Mouse (Mus musculus) midbrain, embryonic 13.5 days (tissue): ENCODE data around the gene Camkmt. TPM values are rescaled to one million over a fixed set of nuclear protein-coding genes. Genes with fewer than 3 reads are reported as not detected.

Source experiments
- ATAC-seq: fragments of 200-750 bp; cut with Nextera tagmentation; 2 replicates; pipeline ENCODE4 v1.8.0; 2017; ENCODE audit warnings: mild to moderate bottlenecking, moderate TSS enrichment, moderate library complexity
- H3K27ac ChIP-seq: fragments of 300-500 bp; sonication (generic); 2 replicates; pipeline ENCODE4 v1.5.1; 2015; ENCODE audit warnings: inconsistent platforms, mild to moderate bottlenecking, moderate library complexity
- H3K27me3 ChIP-seq: fragments of 300-500 bp; sonication (generic); 2 replicates; pipeline ENCODE4 v1.6.1; 2015; ENCODE audit warnings: mild to moderate bottlenecking, inconsistent platforms
- H3K36me3 ChIP-seq: fragments of 300-500 bp; sonication (generic); 2 replicates; pipeline ENCODE4 v1.6.1; 2015; ENCODE audit warnings: mild to moderate bottlenecking, inconsistent platforms
- H3K4me1 ChIP-seq: fragments of 300-500 bp; sonication (generic); replicated peaks from 2 replicates; pipeline ENCODE4 v1.6.1; 2015; ENCODE audit warnings: inconsistent platforms
- H3K4me2 ChIP-seq: fragments of 300-500 bp; sonication (generic); replicated peaks from 2 replicates; pipeline ENCODE4 v1.6.1; 2015; ENCODE audit warnings: moderate library complexity, mild to moderate bottlenecking, inconsistent platforms
- H3K4me3 ChIP-seq: fragments of 300-500 bp; sonication (generic); replicated peaks from 2 replicates; pipeline ENCODE4 v1.5.1; 2015; ENCODE audit warnings: mild to moderate bottlenecking, inconsistent platforms
- H3K9ac ChIP-seq: fragments of 300-500 bp; sonication (generic); replicated peaks from 2 replicates; pipeline ENCODE4 v1.6.1; 2015; ENCODE audit warnings: mild to moderate bottlenecking, inconsistent platforms
- H3K9me3 ChIP-seq: fragments of 300-500 bp; sonication (generic); 2 replicates; pipeline ENCODE4 v1.6.1; 2016; ENCODE audit warnings: mild to moderate bottlenecking, inconsistent platforms
- WGBS: fragments of 180-500 bp; shearing (Covaris S2); methylation state at CpG from one replicate; pipeline ENCODE4 v1.1.7; 2015; 5-methylcytosine and 5-hydroxymethylcytosine counted together
- polyA plus RNA-seq: library from polyadenylated mRNA; unstranded; fragments of >200 nt; fragmentation: Nextera tagmentation; extraction: Ambion mirVana; gene quantifications from 2 replicates; pipeline ENCODE4 v1.2.1, GENCODE M21; 2015

The Camkmt gene
- polyA plus RNA-seq, 1 experiment from 2014 or later, result 18.6 TPM

- WGBS, result 94% methylated on average over 6 of the region's 6 CpGs
- Histone ChIP-seq H3K27me3 (no peaks in the 10 kb centered on the region), H3K9ac (no peak overlapping the region), H3K27ac (no peak overlapping the region), H3K9me3 (no peaks in the 10 kb centered on the region), H3K4me2 (peak overlapping the region; percentile 79), H3K4me3 (peak overlapping the region; percentile 94; the same call in 1 of the 2 replicates), H3K4me1 (peaks cover 30% of the 10 kb centered on the region), H3K36me3 (no peaks in the 10 kb centered on the region)
- ATAC-seq, result no peak
These were observed 1.4 kb downstream of the Camkmt start for GRCm38 (mm10) chr17:85091762-85092161.

GRCm38 (mm10) chr17:85096396-85096795 is 6.0 kb downstream of the Camkmt start:
- H3K27me3 ChIP-seq, result no peaks in the 10 kb centered on the region
- H3K4me2 ChIP-seq, result no peak overlapping the region
- peaks cover 4% of the 10 kb centered on the region for H3K4me1 ChIP-seq
- H3K36me3 ChIP-seq, result peaks cover 32% of the 10 kb centered on the region
- no peak overlapping the region for H3K9ac ChIP-seq
- WGBS, result 90% methylated on average over 3 of the region's 3 CpGs
- no peak overlapping the region for H3K27ac ChIP-seq
- H3K4me3 ChIP-seq, result no peak overlapping the region
- H3K9me3 ChIP-seq, result peaks cover 10% of the 10 kb centered on the region; the same call in 1 of the 2 replicates
- ATAC-seq, result no peak

GRCm38 (mm10) chr17:85098677-85099323 is 8.4 kb downstream of the Camkmt start:
- Histone ChIP-seq H3K27ac (no peak overlapping the region), H3K9me3 (peaks cover 10% of the 10 kb centered on the region; the same call in 1 of the 2 replicates), H3K27me3 (no peaks in the 10 kb centered on the region), H3K9ac (no peak overlapping the region), H3K4me2 (no peak overlapping the region), H3K4me3 (no peak overlapping the region), H3K36me3 (peaks cover 32% of the 10 kb centered on the region), H3K4me1 (0 out of 2 replicates have a peak, but pooled peaks cover 2% of the 10 kb centered on the region)
- ATAC-seq, result no peak
- WGBS, result 92% methylated on average over 7 of the region's 7 CpGs

DNA sequence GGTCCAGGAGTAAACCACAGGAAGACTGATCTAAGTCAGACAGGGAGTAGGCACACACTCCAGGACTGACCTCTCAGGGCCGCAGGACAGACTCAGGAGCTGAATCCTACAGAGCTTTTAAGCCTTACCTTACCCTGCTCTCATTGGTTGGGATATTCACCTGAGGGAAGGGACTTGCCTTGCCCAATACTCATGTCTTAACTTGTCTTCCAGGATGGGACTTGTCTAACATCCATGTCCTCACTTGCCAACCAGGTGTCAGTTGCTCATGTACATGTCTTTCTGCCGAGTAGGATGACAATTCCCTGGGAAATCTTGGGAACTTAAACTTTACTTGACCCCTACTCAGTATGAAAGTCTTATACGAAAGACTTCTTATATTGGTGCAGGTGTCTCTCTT is 9.9 kb downstream of the Camkmt start:
- ATAC-seq, result no peak
- H3K4me3 ChIP-seq, result no peak overlapping the region
- peaks cover 32% of the 10 kb centered on the region for H3K36me3 ChIP-seq
- no peak overlapping the region for H3K9ac ChIP-seq
- no peaks in the 10 kb centered on the region for H3K27me3 ChIP-seq
- H3K4me1 ChIP-seq, result 0 out of 2 replicates have a peak, but pooled peaks cover 2% of the 10 kb centered on the region
- H3K27ac ChIP-seq, result no peak overlapping the region
- H3K4me2 ChIP-seq, result no peak overlapping the region
- peaks cover 10% of the 10 kb centered on the region; the same call in 1 of the 2 replicates for H3K9me3 ChIP-seq
- WGBS, result 92% methylated on average over 3 of the region's 3 CpGs

GRCm38 (mm10) chr17:85101751-85102150 is 11.4 kb downstream of the Camkmt start:
- Histone ChIP-seq H3K9ac (no peak overlapping the region), H3K36me3 (peaks cover 32% of the 10 kb centered on the region), H3K27me3 (no peaks in the 10 kb centered on the region), H3K4me2 (no peak overlapping the region), H3K9me3 (peaks cover 10% of the 10 kb centered on the region; the same call in 1 of the 2 replicates), H3K4me1 (0 out of 2 replicates have a peak, but pooled peaks cover 2% of the 10 kb centered on the region), H3K27ac (no peak overlapping the region), H3K4me3 (no peak overlapping the region)
- no peak for ATAC-seq
- 48% methylated on average over 7 of the region's 7 CpGs for WGBS

GRCm38 (mm10) chr17:85103310-85103709 is 13.0 kb downstream of the Camkmt start:
- peaks cover 18% of the 10 kb centered on the region for H3K36me3 ChIP-seq
- H3K4me3 ChIP-seq, result no peak overlapping the region
- H3K4me2 ChIP-seq, result no peak overlapping the region
- no peak overlapping the region for H3K27ac ChIP-seq
- H3K9me3 ChIP-seq, result peaks cover 7% of the 10 kb centered on the region; the same call in 1 of the 2 replicates
- H3K27me3 ChIP-seq, result no peaks in the 10 kb centered on the region
- WGBS, result 74% methylated on average over 2 of the region's 2 CpGs
- ATAC-seq, result no peak
- H3K4me1 ChIP-seq, result 0 out of 2 replicates have a peak, but pooled peaks cover 2% of the 10 kb centered on the region
- H3K9ac ChIP-seq, result no peak overlapping the region

- no peaks in the 10 kb centered on the region for H3K4me1 ChIP-seq
- H3K27ac ChIP-seq, result no peak overlapping the region
- no peaks in the 10 kb centered on the region for H3K9me3 ChIP-seq
- no peak for ATAC-seq
- H3K36me3 ChIP-seq, result no peaks in the 10 kb centered on the region; the same call in 1 of the 2 replicates
- H3K4me2 ChIP-seq, result no peak overlapping the region
- WGBS, result 100% methylated on average over 1 of the region's 1 CpGs
- H3K4me3 ChIP-seq, result no peak overlapping the region
- no peaks in the 10 kb centered on the region for H3K27me3 ChIP-seq
- H3K9ac ChIP-seq, result no peak overlapping the region
These were observed 20.3 kb downstream of the Camkmt start for GRCm38 (mm10) chr17:85110640-85111039.

DNA sequence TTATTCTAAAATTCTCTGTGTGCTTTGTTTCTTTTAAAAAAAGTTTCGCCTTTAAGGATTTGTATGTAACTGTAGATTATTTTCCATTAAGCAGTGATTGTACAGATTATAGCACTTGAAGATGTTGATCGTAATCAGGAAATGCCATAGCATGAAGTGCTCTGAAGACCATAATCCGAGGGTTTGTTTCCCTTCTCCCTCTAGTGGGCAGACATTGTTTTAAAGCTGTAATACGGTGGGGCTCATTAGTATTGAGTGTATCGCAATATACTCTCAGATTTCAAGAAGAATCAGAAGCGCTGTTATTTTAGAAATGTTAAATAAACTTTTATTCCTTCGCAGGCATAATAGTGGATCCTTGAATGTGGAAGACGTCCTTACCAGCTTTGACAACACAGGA is 23.1 kb downstream of the Camkmt start:
- no peak overlapping the region for H3K4me3 ChIP-seq
- H3K9ac ChIP-seq, result no peak overlapping the region
- no peak overlapping the region for H3K27ac ChIP-seq
- H3K4me2 ChIP-seq, result no peak overlapping the region
- no peaks in the 10 kb centered on the region for H3K27me3 ChIP-seq
- no peak for ATAC-seq
- no peaks in the 10 kb centered on the region; the same call in 1 of the 2 replicates for H3K4me1 ChIP-seq
- no peaks in the 10 kb centered on the region; the same call in 1 of the 2 replicates for H3K36me3 ChIP-seq
- WGBS, result 85% methylated on average over 8 of the region's 8 CpGs
- H3K9me3 ChIP-seq, result no peaks in the 10 kb centered on the region

GRCm38 (mm10) chr17:85116643-85117042 is 26.3 kb downstream of the Camkmt start:
- no peak for ATAC-seq
- WGBS, result 27% methylated on average over 4 of the region's 4 CpGs
- Histone ChIP-seq H3K27ac (no peak overlapping the region), H3K9ac (no peak overlapping the region), H3K9me3 (no peaks in the 10 kb centered on the region), H3K27me3 (no peaks in the 10 kb centered on the region), H3K4me3 (no peak overlapping the region), H3K4me1 (no peaks in the 10 kb centered on the region; the same call in 1 of the 2 replicates), H3K4me2 (no peak overlapping the region), H3K36me3 (no peaks in the 10 kb centered on the region)

DNA sequence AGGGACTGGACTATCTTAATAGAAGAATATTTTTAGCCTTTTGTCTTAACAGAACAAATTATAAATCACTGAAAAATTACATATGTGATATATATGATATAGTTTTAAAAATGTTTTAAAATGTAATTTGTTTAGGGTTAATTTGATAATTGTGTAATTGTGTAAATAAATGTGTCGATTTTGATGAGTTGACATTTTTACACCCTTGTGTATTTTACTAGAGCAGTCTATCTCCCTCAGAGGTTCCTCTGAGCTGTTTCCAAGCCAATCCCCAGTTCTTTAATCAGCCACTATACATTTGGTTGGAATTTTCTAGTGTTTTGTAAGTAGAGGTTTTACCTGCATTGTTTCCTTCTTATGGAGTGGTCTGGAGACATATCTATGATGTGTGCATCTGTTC is 48.0 kb downstream of the Camkmt start:
- Histone ChIP-seq H3K9ac (no peak overlapping the region), H3K9me3 (no peaks in the 10 kb centered on the region), H3K36me3 (no peaks in the 10 kb centered on the region), H3K4me2 (no peak overlapping the region), H3K4me1 (peaks cover 5% of the 10 kb centered on the region; the same call in 1 of the 2 replicates), H3K27me3 (no peaks in the 10 kb centered on the region), H3K27ac (no peak overlapping the region), H3K4me3 (no peak overlapping the region)
- 91% methylated on average over 1 of the region's 1 CpGs for WGBS
- ATAC-seq, result no peak

- Histone ChIP-seq H3K36me3 (no peaks in the 10 kb centered on the region), H3K27me3 (no peaks in the 10 kb centered on the region), H3K4me2 (no peak overlapping the region), H3K9ac (no peak overlapping the region), H3K4me1 (peaks cover 5% of the 10 kb centered on the region; the same call in 1 of the 2 replicates), H3K4me3 (no peak overlapping the region), H3K9me3 (no peaks in the 10 kb centered on the region), H3K27ac (no peak overlapping the region)
- WGBS, result 74% methylated on average over 3 of the region's 3 CpGs
- no peak for ATAC-seq
These were observed 51.3 kb downstream of the Camkmt start for GRCm38 (mm10) chr17:85141621-85142020.

DNA sequence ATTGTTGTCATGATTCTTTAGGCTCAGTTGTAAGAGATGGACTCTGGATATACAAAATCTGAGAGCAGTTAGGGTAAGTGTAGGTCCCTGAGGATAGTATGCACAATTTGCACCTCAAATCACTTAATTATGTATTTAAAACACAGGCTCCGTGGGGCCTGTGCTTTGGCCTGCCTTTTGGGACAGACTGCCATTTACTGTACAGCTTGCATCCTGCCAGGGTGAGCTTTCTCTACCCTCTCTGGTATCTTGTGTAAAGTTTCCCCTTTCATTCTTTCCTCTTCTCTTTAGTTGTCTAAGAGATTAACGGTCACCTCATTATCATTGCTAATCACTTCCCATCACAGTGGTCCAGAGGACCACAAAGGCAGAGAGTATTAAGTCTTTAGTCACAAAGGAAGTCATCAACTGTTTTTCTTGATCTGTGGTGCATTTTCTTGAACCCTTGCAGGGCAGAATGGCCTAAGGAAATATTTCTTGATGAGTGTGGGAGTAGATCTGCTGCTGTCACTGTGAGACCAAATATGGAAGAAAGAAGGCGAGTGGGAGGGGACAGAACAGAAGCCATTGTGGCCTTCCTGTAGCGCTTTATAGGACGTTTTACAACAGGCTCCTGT is 52.3 kb downstream of the Camkmt start:
- no peaks in the 10 kb centered on the region for H3K9me3 ChIP-seq
- H3K4me3 ChIP-seq, result no peak overlapping the region
- no peak overlapping the region for H3K9ac ChIP-seq
- H3K4me2 ChIP-seq, result no peak overlapping the region
- no peak for ATAC-seq
- WGBS, result 10% methylated on average over 5 of the region's 5 CpGs
- H3K27me3 ChIP-seq, result no peaks in the 10 kb centered on the region
- H3K27ac ChIP-seq, result no peak overlapping the region
- no peaks in the 10 kb centered on the region for H3K36me3 ChIP-seq
- H3K4me1 ChIP-seq, result peaks cover 5% of the 10 kb centered on the region; the same call in 1 of the 2 replicates
